Mouse (Mus musculus) left cerebral cortex, postnatal 4 days (tissue): ENCODE measurements around the gene Pkdrej. TPM values are rescaled to one million over a fixed set of nuclear protein-coding genes. Genes with fewer than 3 reads are reported as not detected.
"Not testable (repeated sequence)": the region's sequence is repeated elsewhere in the genome, so short reads cannot be mapped to it uniquely, and the experiment has no call there.

ENCODE experiments used
- DNase-seq: peaks from one replicate; pipeline ENCODE4 v3.0.0-alpha.2; 2022
- intact Hi-C: fragments of 180-260 bp; cut with DNase I; formaldehyde crosslinking; loops from one replicate; pipeline ENCODE4 v1.15.1; 2025
- total RNA-seq, 2 experiments: library from RNA; stranded (reverse); gene quantifications; 2 replicates each; pipeline ENCODE4 v1.2.3; 2021

Pkdrej gene
- total RNA-seq, 2 experiments from 2014 or later: 0.36 to 0.46 TPM

DNA sequence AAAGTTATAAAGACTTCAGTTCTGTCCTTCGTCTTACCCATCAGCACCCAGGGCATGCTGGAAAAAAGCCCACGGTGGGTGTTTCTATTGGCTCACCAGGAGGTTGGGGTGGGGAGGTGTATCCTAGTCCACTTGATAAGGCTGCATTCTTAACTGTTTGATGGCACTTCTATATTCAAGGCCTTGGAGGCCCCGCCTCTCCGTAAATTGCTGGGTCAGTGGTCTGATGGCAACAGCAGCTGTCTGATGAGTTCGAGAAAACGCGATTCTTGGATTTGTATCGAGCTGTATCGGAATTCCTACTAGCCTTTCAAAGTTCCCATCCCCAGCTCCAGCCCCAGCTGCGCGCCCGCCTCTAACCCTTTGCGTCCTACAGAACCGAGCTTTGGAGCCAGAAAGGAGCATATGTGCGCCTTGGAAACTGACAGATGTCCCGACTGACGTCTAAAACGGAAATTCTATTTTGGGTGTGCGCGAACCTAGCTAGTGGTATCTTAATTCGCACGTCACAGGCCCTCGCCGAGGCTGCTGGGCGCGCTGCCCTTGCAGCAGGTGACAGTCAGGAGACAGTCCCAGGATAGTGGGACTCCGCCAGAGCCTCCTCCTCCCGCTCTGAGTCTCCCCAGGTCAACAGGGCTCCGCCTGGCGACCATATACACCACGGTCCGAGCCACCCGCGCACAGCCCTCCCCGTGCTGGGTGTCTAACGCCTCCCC, 10.6 kb downstream of the Pkdrej start:
- intact Hi-C loops: no loop called here
- DNase-seq: peak; percentile 27

DNA sequence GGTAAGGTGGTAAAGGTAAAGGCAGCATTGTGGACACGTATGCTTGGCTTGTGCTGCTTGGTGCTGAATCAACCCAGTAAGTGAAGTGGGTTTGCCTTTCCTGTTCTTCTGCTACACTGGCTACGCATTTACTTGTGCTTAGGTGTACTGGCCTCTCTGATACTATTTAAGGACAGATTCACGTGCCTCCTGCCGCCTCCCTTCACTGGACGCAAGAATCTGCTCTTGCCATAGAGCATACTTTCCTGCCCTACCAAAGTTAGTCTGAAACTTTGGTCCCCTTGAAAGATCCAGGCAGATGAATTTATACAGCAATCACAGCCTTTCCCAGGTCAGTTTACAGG, 11.1 kb downstream of the Pkdrej start:
- intact Hi-C loops: no loop called here
- DNase-seq: no peak

DNA sequence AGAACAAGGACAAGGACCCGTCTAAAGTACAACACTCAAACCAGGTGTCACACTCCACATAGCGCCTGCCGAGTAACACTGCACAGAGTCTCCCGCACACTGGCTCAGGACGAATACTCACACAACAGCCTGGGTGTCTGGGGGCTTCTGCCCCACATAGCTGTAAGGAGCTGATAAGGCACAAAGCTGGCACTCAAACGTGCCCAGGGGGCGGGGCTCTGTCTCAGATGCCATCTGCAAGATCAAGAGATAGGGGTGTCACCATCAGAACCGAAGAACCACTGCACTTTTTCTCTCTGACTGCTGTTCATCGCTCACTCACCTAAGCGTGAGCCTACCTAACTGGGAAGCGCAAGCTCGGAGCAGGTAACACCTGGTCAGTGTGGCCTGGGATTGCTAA, 12.4 kb downstream of the Pkdrej start:
- intact Hi-C loops: no loop called here
- no peak for DNase-seq

DNA sequence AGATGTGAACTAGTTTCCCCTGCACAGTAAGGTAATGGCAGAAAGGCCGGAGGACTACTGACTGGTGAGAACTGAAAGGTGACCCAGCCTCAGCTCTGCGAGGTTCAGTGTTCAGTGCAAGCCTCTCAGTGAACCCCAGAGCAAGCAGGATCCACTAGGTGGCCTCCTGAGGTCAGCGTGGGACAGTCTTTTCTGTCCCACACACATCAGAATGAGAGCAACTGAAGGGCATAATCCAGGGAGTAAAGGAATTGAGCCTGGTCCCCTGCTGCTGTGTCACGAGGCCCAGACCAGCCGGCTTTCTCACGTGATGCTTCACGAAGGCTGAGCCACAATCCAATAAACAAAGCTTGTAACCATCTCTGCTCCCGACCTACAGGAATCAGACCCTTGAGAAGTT, 13.1 kb downstream of the Pkdrej start:
- no peak for DNase-seq
- intact Hi-C loops: no loop called here

DNA sequence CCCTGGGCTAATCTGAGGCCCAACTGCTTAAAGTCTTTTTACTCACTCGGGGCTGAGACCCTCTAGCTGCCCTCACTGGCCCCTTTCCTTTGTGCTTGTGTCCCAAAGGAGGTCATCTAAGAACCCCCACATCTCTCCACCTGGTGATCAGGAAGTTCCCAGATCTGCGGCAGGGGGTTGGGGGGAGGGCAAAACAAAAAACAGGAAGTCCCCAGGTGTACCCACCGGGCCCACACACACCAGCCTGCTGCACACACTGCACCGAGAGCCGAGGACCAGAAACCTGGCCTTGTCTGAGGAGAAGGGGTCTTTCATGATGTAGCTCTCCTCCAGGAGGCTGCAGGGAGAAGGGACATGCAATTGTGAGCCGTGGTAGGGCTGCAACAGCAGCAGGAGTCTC, 13.5 kb downstream of the Pkdrej start:
- no peak for DNase-seq
- intact Hi-C loops: no loop called here

DNA sequence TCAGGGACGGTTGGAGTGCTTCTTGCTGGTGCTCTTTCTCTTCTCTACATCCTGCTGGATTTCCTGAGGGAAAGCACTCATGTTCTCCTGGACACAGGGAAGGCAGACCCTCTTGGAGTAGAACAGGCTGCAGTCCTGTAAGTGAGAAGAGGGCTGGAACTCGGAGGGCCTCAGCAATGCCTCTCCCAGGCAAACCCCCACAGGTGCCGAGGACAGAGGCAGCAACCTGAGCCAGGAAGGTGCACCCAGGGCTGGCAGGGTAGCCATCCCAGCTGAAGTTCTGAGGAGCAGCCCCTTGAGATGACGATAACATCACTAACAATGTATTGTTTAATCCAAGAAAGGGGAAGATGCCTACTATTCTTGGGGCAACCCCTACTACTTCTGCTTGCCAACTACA, 14.1 kb downstream of the Pkdrej start:
- DNase-seq: no peak
- intact Hi-C loops: no loop called here

DNA sequence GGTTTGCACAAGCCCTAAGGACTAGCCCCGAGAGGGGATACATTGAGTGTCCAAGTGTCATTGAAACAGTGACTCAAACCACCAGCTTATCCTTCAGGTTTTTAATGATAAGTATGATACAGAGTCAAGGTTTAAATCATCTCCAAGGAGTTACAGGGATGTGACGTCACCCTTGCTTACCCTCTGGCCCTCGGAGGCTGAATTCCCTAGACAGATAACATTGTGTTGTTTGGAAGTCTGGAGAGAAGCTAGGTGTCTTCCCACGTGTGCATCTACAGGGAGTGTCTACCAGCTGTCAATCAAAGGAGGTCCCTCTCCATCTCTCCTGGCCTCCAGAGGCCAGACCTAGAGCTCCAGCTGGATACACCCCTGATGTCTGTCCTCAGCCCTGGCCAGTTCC, 14.6 kb downstream of the Pkdrej start:
- intact Hi-C loops: no loop called here
- DNase-seq: no peak

DNA sequence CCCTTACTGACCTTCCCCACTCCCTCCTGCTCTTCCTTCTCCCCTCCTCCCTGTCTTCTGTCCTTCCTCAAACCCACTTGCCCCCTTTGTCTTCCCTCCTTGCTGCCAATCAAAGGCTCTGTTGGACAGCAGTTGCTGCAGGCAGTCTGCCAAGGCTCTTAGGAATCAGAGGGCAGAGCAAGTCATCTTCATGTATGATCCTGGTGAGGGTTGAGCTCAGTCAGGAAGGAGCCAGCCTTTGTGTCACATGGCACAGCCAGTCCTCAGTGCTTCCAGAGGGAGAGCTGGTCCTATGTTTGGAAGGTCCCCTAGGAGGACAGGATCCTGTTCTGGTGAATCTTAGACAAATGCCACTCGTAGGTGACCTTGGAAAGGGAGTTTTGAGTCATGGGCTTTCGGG, 18.6 kb downstream of the Pkdrej start:
- peak; percentile 63 for DNase-seq
- intact Hi-C loops: no loop called here

DNA sequence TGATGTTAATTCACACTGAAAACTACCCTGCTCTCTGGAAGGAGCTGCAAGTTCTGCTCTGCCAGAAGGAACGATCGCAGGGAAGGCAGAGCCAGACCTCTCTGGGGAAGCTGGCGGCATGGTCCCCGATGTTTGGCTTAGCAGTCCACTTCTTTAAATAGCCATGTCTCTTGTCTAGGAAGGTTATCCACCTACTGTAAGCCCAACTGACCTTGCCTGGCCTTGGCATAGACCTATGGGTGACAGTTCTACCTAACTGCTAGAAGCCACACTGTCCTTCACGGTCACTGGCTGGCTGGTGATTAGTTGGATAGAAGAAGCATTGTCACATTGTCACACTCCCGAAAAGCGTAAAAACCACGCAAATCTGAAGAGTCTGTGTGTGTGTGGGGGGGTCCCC, 22.9 kb downstream of the Pkdrej start:
- intact Hi-C loops: no loop called here
- DNase-seq: no peak

DNA sequence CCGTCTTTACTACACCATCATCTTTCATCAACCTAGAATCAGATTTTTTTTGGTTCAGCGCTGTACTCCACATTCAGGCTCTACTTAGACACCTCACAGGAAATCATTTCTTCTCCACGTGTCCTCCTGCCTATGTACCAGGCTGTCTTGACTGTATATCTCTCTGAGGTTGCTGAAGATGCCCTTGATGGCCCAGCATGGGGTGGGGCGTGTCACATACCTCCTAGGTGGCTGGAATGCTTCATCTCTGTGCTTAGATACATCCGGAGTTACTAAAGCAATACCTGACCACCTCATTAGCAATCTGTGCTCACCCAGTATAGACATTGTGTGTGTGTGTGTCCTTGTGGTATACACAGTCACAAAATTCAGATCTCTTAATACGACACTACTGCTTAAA, 26.0 kb downstream of the Pkdrej start:
- no peak for DNase-seq
- intact Hi-C loops: no loop called here

DNA sequence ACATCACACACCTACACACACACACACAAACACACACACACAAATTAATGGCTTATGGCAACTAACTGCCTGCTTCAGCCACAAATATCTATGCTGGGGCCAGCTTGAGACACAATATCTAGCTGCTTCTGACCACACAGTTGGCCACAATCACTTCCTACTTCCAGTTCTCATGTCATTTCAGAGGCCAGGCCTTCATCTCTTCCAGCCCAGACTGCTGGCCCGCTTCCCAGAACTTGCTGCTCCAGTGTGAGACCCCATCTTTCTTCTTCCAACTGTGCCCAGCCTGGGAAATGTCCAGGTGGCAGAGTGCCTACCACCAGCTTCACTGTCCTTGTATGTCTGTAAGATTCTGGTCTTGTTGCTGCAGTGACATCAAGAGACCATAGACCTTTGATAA, 28.7 kb downstream of the Pkdrej start:
- intact Hi-C loops: no loop called here

DNA sequence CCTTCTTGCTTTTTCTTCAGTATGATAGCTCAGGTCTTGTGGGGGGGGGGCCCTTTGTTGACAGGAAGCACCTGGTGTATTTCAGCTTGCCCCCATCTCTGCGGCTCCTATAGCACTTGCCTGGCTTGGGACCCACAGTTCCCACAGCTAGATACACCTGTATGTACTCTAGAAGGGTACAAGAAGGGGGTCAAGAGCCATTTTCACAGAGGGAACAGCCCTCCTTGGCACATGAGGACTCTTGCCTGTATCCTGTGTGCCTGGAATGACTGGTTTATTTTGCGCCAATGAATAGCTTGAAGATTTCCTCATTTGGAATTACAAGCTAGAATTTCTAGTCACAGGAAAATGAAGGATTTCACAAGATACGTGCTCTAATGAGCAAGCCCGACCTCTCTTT, 30.1 kb downstream of the Pkdrej start:
- DNase-seq: no peak
- intact Hi-C loops: no loop called here

More for the DNA sequence above, 28.7 kb downstream of the Pkdrej start:
- peak; percentile 97 for DNase-seq

DNA sequence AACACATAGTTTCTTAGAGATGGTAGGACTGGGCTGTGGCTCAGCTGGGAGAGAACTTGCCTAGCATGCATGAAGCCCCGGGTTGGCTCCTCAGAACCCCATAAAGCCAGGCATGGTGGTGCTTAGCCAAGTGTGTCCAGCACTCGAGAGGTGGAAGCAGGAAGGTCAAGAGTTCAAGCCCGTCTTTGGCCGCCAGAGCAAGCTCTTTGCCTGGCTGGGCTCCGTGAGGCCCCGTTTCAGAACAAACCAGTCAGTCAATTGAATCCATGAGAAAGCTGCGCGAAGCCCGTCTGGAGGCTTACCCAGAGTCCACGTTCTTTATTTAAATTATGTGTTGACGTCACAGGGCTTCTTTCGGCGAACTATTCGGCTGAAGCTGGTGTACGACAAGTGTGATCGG, 32.9 kb downstream of the Pkdrej start:
- intact Hi-C loops: no loop called here
- no peak for DNase-seq

DNA sequence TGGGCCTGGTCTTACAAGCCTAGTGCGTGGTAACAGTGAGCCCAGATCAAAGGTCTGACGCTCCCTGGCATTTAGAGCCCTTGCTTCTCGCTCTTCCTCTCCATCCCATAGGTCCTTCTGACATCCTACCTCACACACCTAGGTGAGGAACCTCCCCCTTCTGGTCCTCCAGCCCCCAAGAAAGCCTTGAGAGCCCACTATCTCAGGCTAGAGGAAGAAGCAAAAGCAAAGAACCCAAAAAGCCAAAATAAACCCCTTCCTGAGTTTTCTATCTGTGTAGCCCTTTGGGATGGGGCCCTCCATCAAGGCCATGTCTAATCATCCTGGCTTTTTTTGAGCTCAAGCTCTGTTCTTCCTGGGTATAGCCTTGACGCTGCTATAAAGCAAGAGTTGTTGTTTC, 33.5 kb downstream of the Pkdrej start:
- DNase-seq: no peak
- intact Hi-C loops: no loop called here

DNA sequence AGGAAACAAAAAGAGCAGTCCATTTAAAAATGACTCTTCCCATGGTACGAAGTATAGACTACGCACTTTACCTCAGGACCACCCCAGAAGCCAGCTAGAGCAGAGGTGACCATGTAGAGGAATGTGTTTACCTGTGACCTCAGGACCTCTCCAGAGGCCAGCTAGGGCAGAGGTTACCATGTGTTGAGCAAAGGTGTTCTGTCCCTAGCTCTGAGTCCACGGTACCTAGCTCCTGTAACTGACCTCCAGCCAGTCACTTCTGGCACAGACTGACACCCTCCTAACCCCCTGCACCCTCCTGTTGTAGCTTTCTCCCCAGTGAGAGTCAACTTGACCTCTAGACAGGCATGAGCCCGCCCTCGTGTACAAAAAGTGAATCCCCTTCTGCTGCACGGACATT, 34.1 kb downstream of the Pkdrej start:
- no peak for DNase-seq
- intact Hi-C loops: no loop called here

DNA sequence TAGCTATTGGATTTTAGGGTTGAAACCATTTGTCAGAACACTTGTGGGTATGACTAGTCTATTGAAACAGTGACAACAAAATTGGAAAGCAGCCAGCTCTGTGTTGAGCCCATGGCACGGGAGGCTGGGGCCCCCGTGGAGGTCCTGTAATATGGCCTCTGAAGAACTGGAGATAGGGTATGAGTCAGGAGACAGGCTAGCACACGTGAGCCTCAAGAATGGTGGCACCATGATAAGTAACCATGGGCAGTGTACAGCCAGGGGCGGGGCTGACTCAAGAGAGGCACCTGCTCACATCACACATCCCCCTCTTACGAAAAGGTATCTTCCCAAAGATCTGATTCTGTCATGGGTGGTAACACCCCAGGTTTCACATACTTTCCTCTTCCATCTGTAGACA, 34.8 kb downstream of the Pkdrej start:
- intact Hi-C loops: no loop called here
- no peak for DNase-seq

DNA sequence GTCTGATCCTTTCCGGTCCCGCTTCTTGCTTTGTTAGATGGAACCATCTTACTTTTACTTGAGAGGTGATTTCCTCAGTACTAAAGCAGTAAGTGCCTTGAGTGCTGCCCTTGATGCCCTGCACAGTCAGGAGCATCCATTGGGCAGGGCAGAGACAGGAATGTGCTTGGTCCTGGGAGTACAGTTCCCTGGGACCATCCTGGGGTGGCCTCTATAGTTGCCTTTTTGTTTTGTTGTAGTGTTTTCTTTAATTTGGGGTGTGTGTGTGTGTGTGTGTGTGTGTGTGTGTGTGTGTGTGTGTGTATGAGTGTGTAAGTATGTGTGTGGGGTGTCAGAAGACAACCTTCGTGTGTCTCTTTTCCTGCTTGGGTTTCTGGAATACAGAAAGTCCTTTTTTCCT, 37.2 kb downstream of the Pkdrej start:
- intact Hi-C loops: no loop called here
- DNase-seq: no peak

DNA sequence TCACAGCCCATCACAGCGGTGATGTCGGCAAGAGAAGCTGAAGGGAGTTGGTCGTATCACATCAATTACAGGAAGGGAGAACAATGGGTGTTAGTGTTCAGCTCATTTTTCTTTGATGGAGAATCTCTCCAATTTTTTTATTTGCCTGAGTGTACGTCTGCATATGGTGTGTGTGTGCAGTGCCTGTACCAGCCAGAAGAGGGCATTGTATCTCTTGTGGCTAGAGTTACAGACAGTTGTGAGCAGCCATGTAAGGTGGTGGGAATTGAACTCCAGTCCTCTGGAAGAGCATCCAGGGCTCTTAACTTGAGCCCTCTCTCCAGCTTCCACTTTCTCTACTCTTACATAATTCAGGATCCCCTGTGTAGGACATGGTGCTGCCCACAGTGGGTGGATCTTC, 38.4 kb downstream of the Pkdrej start:
- DNase-seq: no peak
- intact Hi-C loops: no loop called here

DNA sequence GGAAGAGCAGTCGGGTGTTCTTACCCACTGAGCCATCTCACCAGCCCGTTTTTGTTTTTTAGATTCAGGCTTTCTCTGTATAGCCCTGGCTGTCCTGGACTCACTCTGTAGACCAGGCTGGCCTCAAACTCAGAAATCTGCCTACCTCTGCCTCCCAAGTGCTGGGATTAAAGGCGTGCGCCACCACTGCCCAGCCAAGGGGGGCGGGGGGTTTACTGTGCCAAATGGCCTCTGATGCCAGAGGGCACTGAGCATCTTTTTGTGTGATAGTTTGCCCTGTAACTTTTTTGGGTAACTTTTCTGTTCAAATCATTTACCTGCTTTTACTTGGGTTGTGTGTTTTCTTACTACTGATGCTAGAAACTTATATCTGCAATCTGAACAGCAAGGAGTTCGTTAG, 42.6 kb downstream of the Pkdrej start:
- DNase-seq, intact Hi-C loops: not testable (repeated sequence)

DNA sequence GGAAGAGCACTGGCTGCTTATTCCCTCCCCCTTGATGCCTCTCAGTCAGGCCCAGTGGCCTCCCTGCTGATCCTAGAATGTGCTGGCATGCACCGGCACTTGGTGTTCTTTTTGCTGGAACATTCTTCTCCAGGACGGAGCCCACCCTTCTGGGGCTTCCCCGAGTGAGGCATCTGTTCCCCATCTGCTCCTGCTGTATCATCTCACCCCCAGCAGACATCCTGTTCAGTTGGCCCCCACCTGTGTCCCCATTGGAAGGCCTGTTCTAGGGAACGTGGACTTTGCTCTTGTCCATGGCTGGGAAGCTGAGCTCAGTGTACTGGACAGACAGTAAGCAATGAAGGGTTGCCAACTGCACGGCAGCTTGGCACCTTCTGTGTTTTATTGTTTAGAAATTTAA, 44.8 kb downstream of the Pkdrej start:
- no peak for DNase-seq
- intact Hi-C loops: no loop called here

DNA sequence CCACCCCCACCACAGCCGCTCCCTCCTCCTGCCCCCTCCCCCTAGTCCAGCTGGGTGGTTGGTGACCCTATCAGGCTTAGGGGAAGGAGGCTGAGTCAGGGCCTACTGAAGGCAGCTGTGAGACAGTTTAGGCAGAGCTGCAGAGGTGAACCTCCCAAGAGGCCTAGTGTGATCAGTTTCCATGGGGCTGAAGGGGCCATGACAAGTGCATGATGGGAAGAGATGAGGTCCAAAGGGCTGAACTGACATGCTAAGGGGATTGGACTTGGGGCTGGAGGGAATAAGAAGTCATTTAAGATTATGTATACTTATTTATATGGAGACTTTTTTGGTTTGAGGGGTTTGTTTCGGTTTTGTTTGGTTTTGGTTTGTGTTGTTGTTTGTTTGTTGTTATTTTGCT, 45.3 kb downstream of the Pkdrej start:
- intact Hi-C loops: no loop called here
- DNase-seq: no peak

DNA sequence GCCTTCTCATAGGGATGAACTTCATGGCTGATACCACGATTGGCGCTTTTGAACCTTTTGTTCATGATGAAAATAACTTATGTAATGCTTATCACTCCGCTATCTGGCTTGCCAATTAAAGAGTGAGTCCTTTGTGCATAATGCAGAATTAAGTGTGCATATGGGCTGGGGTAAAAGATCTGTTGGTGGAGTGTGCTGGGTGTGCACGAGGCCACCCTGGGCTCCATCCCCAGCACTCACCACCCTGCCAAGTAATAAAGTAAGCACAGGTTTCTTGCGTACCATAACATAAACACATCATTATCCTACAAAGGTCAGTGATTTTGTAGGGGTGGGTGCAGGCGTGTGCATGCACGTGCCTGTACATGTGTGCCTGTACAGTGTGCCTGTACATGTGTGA, 46.5 kb downstream of the Pkdrej start:
- DNase-seq: no peak
- intact Hi-C loops: no loop called here

DNA sequence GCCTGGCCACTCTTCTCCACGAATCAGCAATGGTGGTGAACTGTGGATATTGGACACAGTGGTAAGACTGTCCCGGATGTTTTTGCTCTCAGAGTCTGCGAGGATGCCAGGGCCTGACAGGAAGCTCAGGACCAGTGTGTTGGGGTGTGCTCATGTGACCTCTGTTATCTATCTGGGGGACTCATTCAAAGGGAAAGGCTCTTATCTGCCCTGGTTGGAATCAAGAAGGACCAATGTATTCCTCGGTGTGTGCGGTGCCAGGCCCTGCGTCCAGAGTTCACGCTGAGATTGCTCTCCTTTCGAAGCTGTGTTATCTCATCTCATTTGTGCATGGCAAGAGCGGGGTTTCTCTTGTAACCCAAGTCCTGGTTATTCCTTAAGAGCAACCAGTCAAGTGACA, 47.1 kb downstream of the Pkdrej start:
- no peak for DNase-seq
- intact Hi-C loops: no loop called here
